Comparison of ENCODE assay signal across 22 mouse cellular contexts in the genomic region with DNA sequence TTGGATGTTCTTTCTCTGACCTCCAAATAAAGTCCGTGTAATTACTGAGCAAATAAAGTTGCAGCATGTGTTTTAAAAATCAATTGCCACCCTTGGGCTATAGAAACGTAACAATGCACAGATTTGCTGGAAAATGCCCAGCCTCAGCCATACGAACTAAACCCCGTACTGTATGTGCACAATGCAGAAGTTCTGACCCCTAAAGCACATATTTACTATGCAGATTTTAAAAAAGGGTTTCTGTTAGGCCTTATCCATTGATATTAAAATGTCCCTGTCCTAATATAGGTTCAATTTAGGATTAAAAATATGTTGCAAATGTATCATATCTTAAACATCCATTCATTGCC.
A peak's percentile ranks its signal among the peaks of the same experiment; 100 is the strongest.
DNase-seq lines count a peak whose midpoint lies in the region; ATAC-seq and TF ChIP-seq lines count a peak whose summit lies in the region.
"Had no signal": no experiment of that assay in that cellular context is flagged by ENCODE, and none has a peak within 500 bp of the region (broad histone marks: within the 10 kb centered on the region; RNA-seq: fewer than 3 reads in every experiment).

No protein-coding gene starts in this region.

- H3K27me3 ChIP-seq in forebrain, embryonic 10.5 days (ENCODE audit: poor library complexity, severe bottlenecking) = peaks cover 96% of the 10 kb centered on the region
- H3K27me3 ChIP-seq in forebrain, postnatal 0 days (ENCODE audit: insufficient read depth, low read length) = peaks cover 5% of the 10 kb centered on the region; the same call in 1 of the 2 replicates
- peaks cover 7% of the 10 kb centered on the region for H3K27me3 ChIP-seq in midbrain, embryonic 12.5 days
- H3K27me3 ChIP-seq in midbrain, embryonic 15.5 days (replicated peaks) = no peaks in the 10 kb centered on the region
- 0 out of 2 replicates have a peak, but pooled peaks cover 3% of the 10 kb centered on the region for H3K27me3 ChIP-seq in midbrain, embryonic 13.5 days
- H3K27me3 ChIP-seq: embryonic facial prominence, embryonic 12.5 days; heart, embryonic 15.5 days; intestine, embryonic 15.5 days had no signal

- H3K36me3 ChIP-seq in forebrain, embryonic 10.5 days (replicated peaks) = no peaks in the 10 kb centered on the region
- H3K36me3 ChIP-seq in forebrain, postnatal 0 days (ENCODE audit: insufficient read depth) = no peaks in the 10 kb centered on the region
- no peaks in the 10 kb centered on the region for H3K36me3 ChIP-seq in midbrain, embryonic 12.5 days
- H3K36me3 ChIP-seq in midbrain, embryonic 15.5 days (replicated peaks) = no peaks in the 10 kb centered on the region
- no peaks in the 10 kb centered on the region for H3K36me3 ChIP-seq in midbrain, embryonic 13.5 days
- H3K36me3 ChIP-seq: embryonic facial prominence, embryonic 12.5 days; G1E; heart, embryonic 15.5 days; hindbrain, embryonic 10.5 days; intestine, embryonic 15.5 days had no signal

- no peak overlapping the region for H3K27ac ChIP-seq in forebrain, embryonic 10.5 days
- no peak overlapping the region for H3K27ac ChIP-seq in forebrain, postnatal 0 days (ENCODE audit: low read depth, low read length)
- H3K27ac ChIP-seq in midbrain, embryonic 12.5 days (replicated peaks) = 0 out of 2 replicates have a peak overlapping the region, but pooled peaks have one; percentile 25
- no peak overlapping the region for H3K27ac ChIP-seq in midbrain, embryonic 15.5 days
- no peak overlapping the region for H3K27ac ChIP-seq in midbrain, embryonic 13.5 days
- H3K27ac ChIP-seq: embryonic facial prominence, embryonic 12.5 days; heart, embryonic 15.5 days; hindbrain, embryonic 10.5 days; hindbrain, embryonic 14.5 days; intestine, embryonic 15.5 days had no signal

- no peak for TF ChIP-seq CTCF in forebrain, postnatal 0 days (IDR thresholded peaks at IDR 0.05; ENCODE audit: low read depth)

- H3K9me3 ChIP-seq in forebrain, embryonic 10.5 days = 0 out of 2 replicates have a peak, but pooled peaks cover 4% of the 10 kb centered on the region
- no peaks in the 10 kb centered on the region for H3K9me3 ChIP-seq in forebrain, postnatal 0 days (ENCODE audit: low read length)
- H3K9me3 ChIP-seq in midbrain, embryonic 12.5 days = no peaks in the 10 kb centered on the region
- H3K9me3 ChIP-seq in midbrain, embryonic 15.5 days = no peaks in the 10 kb centered on the region
- no peaks in the 10 kb centered on the region for H3K9me3 ChIP-seq in midbrain, embryonic 13.5 days
- H3K9me3 ChIP-seq: embryonic facial prominence, embryonic 12.5 days; G1E; heart, embryonic 15.5 days; hindbrain, embryonic 10.5 days; intestine, embryonic 15.5 days had no signal

- ATAC-seq in forebrain, postnatal 0 days = no peak
- ATAC-seq in midbrain, embryonic 12.5 days (ENCODE audit: low FRiP score, low read depth) = peak; percentile 65; the same call in 1 of the 2 replicates
- no peak for ATAC-seq in midbrain, embryonic 15.5 days (replicated peaks)
- ATAC-seq in midbrain, embryonic 13.5 days = no peak
- no peak for ATAC-seq in megakaryocyte progenitor cell, adult 5-6 weeks (replicated peaks; ENCODE audit: poor library complexity)
- ATAC-seq: CD4-positive, CD25-positive, alpha-beta regulatory T cell, adult 4 months; intestine, embryonic 15.5 days had no signal

- no peak for DNase-seq in forebrain, embryonic 10.5 days (ENCODE audit: extremely low spot score, low spot score)
- DNase-seq in forebrain, postnatal 0 days = no peak
- no peak for DNase-seq in cerebellum, adult 9-10 months
- DNase-seq: adrenal gland, postnatal 10 days; B cell, adult 2 months; cerebellum, adult 11 months; cerebellum, adult 8-10 months; cerebellum, postnatal 25 days; gastrocnemius, postnatal 36 days; heart, adult 18-20 months had no signal

- H3K4me3 ChIP-seq in forebrain, embryonic 10.5 days = peak overlapping the region; percentile 5; the same call in 1 of the 2 replicates
- no peak overlapping the region for H3K4me3 ChIP-seq in forebrain, postnatal 0 days (ENCODE audit: low read depth, low read length)
- H3K4me3 ChIP-seq in midbrain, embryonic 12.5 days = no peak overlapping the region
- H3K4me3 ChIP-seq in midbrain, embryonic 15.5 days = no peak overlapping the region
- no peak overlapping the region for H3K4me3 ChIP-seq in midbrain, embryonic 13.5 days (replicated peaks)
- H3K4me3 ChIP-seq: embryonic facial prominence, embryonic 12.5 days; heart, embryonic 15.5 days; hindbrain, embryonic 10.5 days; intestine, embryonic 15.5 days had no signal

- 30% methylated on average over 4 of the region's 4 CpGs for WGBS in forebrain, embryonic 10.5 days
- 10% methylated on average over 4 of the region's 4 CpGs for WGBS in forebrain, postnatal 0 days
- WGBS in midbrain, embryonic 12.5 days = 16% methylated on average over 4 of the region's 4 CpGs
- 17% methylated on average over 4 of the region's 4 CpGs for WGBS in midbrain, embryonic 15.5 days
- WGBS in midbrain, embryonic 13.5 days = 12% methylated on average over 4 of the region's 4 CpGs

- H3K4me1 ChIP-seq in forebrain, embryonic 10.5 days = peaks cover 31% of the 10 kb centered on the region
- no peaks in the 10 kb centered on the region for H3K4me1 ChIP-seq in forebrain, postnatal 0 days (ENCODE audit: insufficient read depth)
- H3K4me1 ChIP-seq in midbrain, embryonic 12.5 days = peaks cover 27% of the 10 kb centered on the region
- peaks cover 16% of the 10 kb centered on the region for H3K4me1 ChIP-seq in midbrain, embryonic 15.5 days
- H3K4me1 ChIP-seq in midbrain, embryonic 13.5 days (replicated peaks) = peaks cover 27% of the 10 kb centered on the region
- H3K4me1 ChIP-seq: heart, embryonic 15.5 days; intestine, embryonic 15.5 days had no signal

- no peak overlapping the region for H3K4me2 ChIP-seq in forebrain, postnatal 0 days (ENCODE audit: low read depth)
- peak overlapping the region; percentile 35 for H3K4me2 ChIP-seq in midbrain, embryonic 12.5 days (replicated peaks)
- H3K4me2 ChIP-seq in midbrain, embryonic 15.5 days = no peak overlapping the region
- H3K4me2 ChIP-seq in midbrain, embryonic 13.5 days (replicated peaks) = peak overlapping the region; percentile 12; the same call in 1 of the 2 replicates
- H3K4me2 ChIP-seq: embryonic facial prominence, embryonic 12.5 days; heart, embryonic 11.5 days; heart, embryonic 15.5 days; intestine, embryonic 15.5 days had no signal

- no peak overlapping the region for H3K9ac ChIP-seq in forebrain, postnatal 0 days
- no peak overlapping the region for H3K9ac ChIP-seq in midbrain, embryonic 12.5 days (replicated peaks)
- H3K9ac ChIP-seq in midbrain, embryonic 15.5 days = no peak overlapping the region
- no peak overlapping the region for H3K9ac ChIP-seq in midbrain, embryonic 13.5 days (replicated peaks)
- H3K9ac ChIP-seq: embryonic facial prominence, embryonic 12.5 days; heart, embryonic 15.5 days; hindbrain, embryonic 14.5 days; intestine, embryonic 15.5 days had no signal

Comparison
In these comparisons a context has a peak if more than half of its experiments do, and no peak if none do; other contexts are left out.
1. H3K4me2 ChIP-seq: peak in midbrain, embryonic 12.5 days (single experiment) and midbrain, embryonic 13.5 days (single experiment); none in forebrain, postnatal 0 days (single experiment) and midbrain, embryonic 15.5 days (single experiment).